Mouse (Mus musculus) frontal cortex, postnatal 25 days (tissue): ENCODE results near the gene Gpr132.
"Not testable (repeated sequence)": the region's sequence is repeated elsewhere in the genome, so short reads cannot be mapped to it uniquely, and the experiment has no call there.

ENCODE experiments used
- DNase-seq, 2 experiments: peaks; one replicate each; pipeline ENCODE4 v3.0.0; 2022; ENCODE audit warnings: low spot score in 2 of 2

The Gpr132 gene

DNA sequence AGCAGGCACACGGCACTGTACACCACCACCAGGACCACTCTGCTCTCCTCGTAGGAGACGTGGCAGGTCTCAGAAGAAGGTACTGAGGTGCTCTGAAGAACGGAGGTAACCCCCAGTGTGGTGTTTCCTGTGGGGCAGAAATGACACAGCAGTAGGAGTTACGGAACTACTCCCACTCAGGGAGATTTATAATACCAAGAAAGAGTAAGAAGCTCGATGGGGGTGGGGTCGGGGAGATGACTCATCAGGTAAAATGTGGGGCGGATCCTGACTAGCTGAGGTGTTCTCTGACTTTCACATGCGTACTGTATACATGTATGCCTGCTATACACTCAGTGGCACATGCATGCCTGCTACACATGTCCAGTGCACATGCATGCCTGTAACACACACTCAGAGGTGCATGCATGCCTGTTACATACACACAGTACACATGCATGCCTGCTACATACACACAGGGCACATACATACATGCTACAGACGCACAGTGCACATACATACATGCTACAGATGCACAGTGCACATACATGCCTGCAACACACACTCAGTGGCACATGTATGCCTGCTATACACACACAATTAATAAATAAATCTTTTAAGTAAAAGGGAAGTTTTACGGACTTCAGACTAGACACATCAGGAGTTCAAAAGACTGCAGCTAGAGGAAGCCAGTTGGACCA lies 14.8 kb downstream of the Gpr132 start:
- DNase-seq: no peak

GRCm38 (mm10) chr12:112851116-112851515 lies 16.9 kb downstream of the Gpr132 start:
- no peak for DNase-seq

DNA sequence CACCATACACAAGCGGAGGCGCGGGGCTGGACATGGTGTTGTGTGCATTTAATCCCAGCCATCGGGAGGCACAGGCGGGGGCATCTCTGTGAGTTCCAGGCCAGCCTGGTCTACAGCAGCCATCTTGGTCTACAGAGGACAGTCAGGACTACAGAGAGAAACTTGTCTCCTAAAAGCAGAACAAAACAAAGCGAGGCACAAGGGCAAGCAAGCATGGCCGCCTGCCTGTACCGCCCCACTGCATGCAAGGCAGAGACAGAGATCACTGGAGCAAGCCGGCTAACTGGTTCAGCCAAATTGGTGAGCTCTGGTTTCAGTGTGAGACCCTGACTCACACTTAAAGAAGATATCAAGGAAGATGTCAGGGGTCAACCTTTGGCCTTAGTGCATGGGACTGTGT lies 17.7 kb downstream of the Gpr132 start:
- no peak for DNase-seq

GRCm38 (mm10) chr12:112849235-112850022 lies 18.6 kb downstream of the Gpr132 start:
- no peak for DNase-seq

GRCm38 (mm10) chr12:112847880-112848279 lies 20.1 kb downstream of the Gpr132 start:
- no peak for DNase-seq

DNA sequence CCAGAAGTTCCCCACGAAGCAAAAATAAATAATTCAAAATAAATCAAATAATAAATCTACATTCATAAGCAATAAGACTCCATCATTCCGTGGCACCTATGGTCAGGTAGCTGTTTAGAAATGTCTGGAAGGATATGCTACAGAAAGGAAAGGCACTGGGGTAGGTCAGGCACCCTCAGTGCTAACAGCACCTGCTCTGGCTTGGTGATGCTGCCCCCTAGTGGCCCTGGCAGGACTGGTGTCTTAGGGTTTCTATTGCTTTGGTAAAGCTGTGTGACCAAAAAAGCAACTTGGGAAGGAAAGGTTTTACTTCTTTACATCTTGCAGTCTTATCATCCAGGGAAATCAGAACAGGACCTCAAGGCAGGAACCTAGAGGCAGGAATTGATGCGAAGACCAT lies 24.2 kb downstream of the Gpr132 start:
- peak; percentile 78 to 81 for DNase-seq

DNA sequence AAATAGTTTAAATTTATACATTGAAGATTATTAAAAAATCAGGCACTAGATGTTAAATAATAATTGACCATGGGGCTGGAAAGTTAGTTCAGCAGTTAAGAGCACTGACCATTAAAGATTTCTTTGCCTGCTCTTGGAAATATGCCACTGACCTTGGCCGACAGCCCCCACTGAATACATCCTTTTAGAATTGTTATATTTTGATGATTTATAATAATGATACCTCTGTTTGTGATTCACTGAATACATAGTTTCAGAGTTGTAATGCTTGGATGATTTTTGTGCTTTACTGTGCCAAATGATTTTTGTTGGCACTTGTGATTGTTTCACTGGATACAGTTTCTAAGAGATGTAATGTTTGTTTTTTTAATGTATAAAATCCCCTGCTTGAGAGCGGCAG lies 25.9 kb downstream of the Gpr132 start:
- DNase-seq: not testable (repeated sequence)

DNA sequence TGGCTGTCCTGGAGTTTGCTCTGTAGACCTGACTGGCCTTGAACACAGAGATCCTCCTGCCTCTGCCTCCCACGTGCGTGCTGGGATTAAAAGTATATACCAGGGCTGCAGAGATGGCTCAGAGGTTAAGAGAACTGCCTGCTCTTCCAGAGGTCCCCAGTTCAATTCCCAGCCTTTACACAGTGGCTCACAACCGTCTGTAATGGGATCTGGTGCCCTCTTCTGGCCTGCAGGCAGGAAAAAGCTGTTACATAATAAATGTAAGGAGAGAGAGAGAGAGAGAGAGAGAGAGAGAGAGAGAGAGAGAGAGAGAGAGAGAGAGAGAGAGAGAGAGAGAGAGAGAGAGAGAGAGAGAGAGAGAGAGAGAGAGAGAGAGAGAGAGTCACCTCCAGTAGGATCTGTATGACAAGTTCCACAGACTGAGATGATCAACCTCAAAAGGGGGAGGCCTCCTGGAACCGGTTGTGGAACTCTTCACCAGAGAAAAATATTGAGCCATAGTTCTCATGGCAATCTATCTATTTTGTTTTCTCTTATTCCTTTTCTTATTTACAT lies 26.6 kb downstream of the Gpr132 start:
- not testable (repeated sequence) for DNase-seq

DNA sequence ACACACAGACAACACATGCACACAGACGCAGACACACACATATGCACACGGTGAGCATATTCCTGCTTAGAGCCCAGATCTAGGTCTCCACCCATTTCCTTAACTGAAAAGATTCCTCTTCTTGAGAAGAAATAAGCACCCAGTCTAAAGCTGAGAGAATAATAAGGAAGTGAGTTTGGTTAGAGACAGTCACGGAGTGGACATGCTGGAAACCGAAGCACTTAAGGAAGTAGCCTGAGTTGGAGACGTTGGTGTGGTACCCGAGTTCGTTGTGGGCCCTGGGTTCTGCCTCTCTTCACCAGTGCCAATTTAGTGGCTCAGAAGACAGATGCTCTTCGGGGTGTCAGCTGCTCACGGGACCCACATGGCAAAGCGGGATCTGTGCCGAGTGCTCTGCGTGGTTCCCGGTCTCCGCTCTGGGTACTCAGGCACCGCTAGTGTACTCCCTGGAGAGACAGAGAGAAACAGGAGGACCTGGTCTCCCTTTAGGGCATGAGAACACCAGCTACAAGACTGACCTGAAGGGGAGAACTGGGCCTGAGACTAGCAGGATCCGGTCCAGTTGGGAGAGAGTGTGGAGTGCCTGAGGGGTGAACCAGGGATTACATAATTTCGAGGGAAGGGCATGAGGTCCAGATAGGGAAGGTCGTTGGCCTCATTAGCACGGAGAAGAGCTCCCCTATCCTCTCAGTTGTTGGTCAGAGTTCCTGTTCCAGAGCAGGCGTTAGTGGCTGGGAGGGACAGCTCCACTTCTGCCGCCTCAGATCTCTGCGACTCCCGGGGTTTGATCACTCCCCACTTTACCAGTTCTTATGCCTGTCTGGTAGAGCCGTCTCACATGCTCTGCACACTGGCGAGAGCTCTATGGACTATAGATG lies 27.6 kb downstream of the Gpr132 start:
- DNase-seq: no peak

DNA sequence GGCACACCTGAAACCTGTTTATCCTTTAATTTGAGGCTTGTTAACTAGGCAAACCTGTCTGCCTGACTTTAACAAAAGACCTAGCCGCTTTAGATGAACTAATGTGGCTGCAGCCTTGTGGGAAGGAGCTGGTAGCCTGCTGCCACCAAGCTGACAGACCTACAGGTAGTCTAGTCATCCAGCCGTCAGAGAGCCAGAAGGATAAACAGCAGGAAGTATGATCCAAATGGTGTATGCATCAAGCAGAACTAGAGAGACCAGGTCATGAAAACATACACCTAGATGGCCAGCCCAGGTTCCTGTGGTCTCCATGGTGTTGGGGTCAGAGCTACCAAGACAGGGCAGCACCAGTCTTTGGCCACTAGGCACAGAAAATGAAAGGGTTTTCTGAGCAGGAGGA lies 33.0 kb downstream of the Gpr132 start:
- no peak for DNase-seq

- no peak for DNase-seq
Measured at GRCm38 (mm10) chr12:112833527-112833926, 34.5 kb downstream of the Gpr132 start.

DNA sequence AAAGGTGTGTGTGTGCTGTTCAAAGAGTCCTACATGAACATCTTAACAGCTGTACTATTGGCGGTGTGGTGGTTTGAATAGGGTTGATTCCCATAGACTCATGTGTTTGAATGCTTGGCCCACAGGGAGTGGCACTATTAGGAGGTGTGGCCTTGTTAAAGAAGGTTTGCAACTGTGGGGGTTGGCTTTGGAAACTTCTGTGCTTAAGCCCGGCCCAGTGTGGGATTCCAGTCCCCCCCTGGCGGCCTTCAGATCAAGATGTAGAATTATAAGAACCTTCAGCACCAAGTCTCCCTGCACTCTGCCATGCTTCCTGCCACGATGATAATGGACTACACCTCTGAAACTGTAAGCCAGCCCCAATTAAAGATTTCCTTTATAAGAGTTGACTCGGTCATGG lies 35.6 kb downstream of the Gpr132 start:
- no peak for DNase-seq

- no peak for DNase-seq
Measured at GRCm38 (mm10) chr12:112830570-112830969, 37.5 kb downstream of the Gpr132 start.

DNA sequence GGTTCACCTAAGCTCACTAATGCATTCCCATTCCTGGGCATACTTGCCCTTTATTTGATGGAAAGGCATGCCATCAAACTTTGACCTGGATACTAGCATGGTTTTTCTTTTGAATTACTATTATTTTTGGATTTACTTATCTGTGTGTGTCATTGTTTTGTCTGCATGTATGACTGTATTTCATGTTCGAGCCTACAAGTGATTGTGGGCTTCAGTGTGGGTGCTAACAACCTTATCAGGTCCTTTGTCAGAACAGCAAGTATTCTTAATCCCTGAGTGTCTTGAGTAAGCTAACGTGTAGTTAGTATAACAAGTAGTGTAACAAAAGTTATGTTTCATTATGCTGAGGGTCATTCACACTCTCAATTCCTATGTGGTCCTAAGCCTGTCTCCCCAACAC lies 37.9 kb downstream of the Gpr132 start:
- no peak for DNase-seq

DNA sequence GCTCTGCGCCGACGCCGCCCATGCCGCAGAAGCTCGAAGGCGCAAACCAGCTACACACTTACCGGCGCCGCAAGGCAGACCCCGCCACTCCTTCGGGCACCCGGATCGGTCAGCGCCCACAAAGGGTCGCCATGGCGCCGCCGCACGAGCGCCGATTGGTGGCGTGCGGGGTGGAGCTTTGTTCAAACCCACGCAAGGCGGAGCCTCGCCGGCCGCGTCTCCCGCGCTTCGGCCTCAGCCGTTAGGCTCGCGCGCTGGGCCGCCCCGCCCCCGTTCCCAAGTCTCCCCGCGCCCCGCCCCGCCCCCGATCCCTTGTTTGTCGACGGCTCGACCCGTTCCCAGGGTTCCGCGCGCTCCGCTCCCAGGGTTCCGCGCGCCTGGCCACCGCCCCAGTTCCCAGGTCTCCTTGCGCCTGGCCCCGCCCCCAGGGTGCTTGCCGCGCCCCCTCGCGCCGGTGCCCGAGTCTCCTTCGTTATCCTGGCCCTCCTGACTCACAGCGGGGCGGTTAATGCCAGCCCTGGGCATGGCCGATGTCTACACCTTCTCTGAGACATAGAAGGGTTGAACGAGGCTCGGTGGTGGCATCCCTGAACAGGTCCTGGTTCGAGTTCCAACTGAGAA lies 38.7 kb downstream of the Gpr132 start, which contains the start of gene Cdca4:
Gene Cdca4, minus strand, starts transcription at position 180 of the 621 bp plus-strand sequence.
- peak; percentile 93 to 97 for DNase-seq

DNA sequence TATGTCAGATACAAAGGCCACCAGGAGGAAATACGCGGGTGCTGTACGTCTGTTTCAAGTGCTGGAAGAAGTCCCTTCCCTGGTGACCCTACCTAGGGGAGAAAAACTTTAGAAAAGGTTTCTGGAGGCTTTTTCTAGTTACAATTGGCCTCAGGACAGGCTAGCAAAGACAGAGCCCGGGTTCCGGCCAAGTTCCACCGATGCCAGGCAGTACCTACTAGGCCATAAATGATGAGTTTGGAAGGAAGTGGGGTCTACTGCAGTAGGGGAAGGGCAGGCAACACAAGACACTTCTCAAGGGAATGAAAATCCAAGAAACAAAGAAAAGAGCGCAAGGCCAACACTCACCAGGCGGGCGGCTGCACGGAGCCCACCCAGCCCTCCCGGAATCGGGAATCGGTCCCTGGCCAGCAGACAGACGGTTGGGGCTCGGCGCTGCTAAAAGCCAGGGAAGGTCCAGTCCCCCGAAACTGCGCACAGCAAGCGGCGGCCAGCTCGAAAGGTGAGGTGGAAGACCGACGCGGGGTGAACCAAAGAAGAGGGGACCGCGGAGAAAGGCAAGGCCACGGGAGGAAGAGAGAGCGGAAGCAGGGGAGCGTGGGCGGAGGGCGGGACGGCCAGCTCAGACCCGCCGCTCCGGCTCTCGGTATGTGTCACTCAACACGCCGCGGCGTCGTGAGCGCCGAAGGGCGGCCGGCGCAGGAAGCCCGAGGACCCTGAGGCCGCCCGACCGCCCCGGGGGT lies 39.4 kb downstream of the Gpr132 start:
- DNase-seq: no peak

DNA sequence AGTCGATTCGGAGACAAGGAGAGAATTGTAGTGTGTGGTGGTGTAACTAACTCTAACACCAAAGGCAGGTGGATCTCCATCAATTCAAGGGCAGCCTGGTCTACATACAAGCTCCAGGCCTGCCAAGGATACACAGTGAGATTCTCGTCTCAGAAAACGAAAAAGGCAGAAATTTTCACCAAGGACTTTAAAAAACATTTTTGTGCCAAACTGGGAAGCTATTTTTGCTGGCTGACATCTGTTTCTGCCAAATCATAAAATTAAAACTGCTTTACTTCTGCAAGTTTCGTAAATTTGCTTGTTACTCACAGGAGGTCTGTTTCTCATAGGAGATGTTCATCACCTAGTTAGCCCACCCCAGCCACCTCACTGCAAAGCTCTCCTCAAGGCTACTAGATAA lies 42.1 kb downstream of the Gpr132 start:
- no peak for DNase-seq

GRCm38 (mm10) chr12:112823221-112823620 lies 44.8 kb downstream of the Gpr132 start:
- DNase-seq: no peak

GRCm38 (mm10) chr12:112822676-112823075 lies 45.4 kb downstream of the Gpr132 start:
- no peak for DNase-seq

- DNase-seq: no peak
Measured at GRCm38 (mm10) chr12:112821974-112822373, 46.1 kb downstream of the Gpr132 start.

GRCm38 (mm10) chr12:112821216-112821615 lies 46.8 kb downstream of the Gpr132 start:
- no peak for DNase-seq
